Mouse (Mus musculus) regulatory T cell (primary cell): ENCODE results near the gene Spata20.

Experiments used
- in situ Hi-C: fragments of 300-600 bp; cut with MboI, MseI; formaldehyde crosslinking; loops from one replicate; pipeline ENCODE4 v1.15.1; 2025; ENCODE audit warnings: high pct_unique_total_duplicates

Spata20 gene

GRCm38 (mm10) chr11:94482738-94483137, 3.2 kb downstream of the Spata20 start:
- in situ Hi-C loops = no loop called here

- in situ Hi-C loops = no loop called here
These were observed 4.0 kb downstream of the Spata20 start for GRCm38 (mm10) chr11:94481963-94482362.

DNA sequence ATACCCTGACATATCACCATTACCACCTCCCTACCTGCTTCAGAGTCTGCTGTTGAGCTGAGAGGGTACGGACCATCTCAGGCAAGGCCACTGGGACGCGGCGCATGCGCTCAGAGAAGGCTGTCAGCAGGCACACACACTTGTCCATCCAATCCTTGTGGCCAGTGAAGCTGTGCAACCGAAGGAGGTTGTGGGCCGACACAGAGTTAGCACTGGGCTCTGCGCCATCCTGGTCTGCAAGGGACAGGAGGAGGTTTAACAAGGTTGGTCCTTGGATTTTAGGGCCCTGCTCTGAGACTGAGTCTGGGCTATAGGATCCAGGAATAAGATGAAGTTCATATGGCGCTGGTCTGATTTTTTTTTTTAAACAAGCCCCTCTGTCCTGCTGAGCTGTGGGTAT, 5.6 kb downstream of the Spata20 start:
- in situ Hi-C loops = no loop called here

DNA sequence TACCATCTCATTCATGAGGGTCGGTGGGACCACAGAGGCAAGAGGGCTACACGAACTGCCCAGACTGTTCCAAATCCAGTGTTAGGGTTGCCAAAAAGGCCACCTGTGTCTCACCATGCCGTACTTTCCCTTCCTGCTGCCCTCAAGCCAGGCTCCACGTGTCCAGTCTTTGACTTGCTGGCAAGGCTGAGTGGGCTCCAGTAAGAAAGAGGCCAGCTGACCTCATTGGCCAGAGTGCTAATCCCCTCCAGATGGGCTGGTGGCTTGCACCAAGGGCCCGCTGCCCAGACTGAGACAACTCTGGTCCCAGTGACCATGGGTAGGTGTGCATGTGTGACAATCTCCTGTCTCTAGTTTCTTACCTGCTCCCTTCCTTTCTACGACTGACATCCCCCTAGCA, 8.3 kb downstream of the Spata20 start:
- in situ Hi-C loops = loop anchor here (5.0 kb wide), 1 partner anchor 340 kb away; no protein-coding TSS in a partner anchor

DNA sequence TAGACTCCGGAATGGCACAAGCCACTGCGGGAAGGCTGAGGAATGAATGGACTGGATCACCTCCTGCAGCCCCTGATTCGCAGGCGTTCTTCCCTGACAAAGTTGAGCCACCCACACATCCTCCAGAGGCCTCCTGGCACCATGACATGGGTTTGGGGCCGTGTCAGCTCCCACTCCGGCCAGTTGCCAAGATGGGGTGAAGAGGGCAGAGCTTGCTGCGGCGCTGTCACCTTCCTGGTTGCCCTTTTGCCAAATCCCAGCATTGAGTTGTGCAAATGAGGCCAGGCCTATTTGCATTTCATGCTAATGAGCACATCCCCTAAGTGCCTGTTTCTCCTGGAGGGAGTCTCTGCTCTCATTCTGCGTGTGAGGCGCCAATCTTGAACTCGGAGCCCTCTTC, 10.3 kb downstream of the Spata20 start:
- in situ Hi-C loops = loop anchor here (5.0 kb wide), 1 partner anchor 338 kb away; no protein-coding TSS in a partner anchor

- in situ Hi-C loops = no loop called here
These were observed 11.5 kb downstream of the Spata20 start for GRCm38 (mm10) chr11:94474544-94474910.

GRCm38 (mm10) chr11:94473707-94474543, 12.1 kb downstream of the Spata20 start, which contains the start of gene Cacna1g:
Cacna1g (minus strand) TSS chr11:94474198.
- in situ Hi-C loops = no loop called here

DNA sequence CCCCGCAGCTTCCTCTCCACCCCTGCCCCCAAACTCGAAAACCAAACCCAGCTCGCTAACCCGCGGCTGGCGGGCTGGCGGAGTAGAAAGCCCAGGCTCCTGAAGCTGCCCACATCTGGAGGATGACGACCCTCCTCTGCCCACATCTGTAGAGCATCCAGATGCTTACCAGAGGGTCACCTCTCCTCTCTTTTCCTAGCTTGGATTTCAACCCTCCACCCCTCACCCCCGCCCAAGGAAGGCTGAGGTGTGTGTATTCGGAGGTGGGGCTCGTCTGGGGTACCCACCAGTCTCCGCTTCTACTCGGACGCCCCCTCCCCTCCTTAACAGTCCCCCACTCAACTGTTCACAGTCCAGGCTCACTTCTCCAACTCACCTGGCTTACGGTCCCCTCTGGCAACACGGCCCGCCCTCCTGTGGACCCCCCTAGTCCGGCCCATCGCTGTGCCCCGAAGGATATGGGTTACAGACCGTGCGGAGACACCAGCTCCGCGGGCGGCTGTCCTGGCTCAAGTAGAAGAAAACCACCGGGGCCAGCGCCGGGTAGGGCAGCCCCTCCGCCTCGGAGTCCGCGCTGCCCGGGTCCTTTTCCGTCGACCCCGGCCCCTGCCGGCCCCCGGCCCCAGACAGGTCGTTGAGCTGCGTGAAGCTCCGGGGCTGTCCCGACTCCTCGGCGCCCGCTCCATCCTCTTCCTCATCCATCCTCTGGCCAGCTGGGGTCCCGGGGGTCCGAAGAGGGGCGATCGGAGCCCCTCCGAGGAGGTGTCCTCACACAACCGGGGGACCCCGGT, 12.9 kb downstream of the Spata20 start:
- in situ Hi-C loops = no loop called here

DNA sequence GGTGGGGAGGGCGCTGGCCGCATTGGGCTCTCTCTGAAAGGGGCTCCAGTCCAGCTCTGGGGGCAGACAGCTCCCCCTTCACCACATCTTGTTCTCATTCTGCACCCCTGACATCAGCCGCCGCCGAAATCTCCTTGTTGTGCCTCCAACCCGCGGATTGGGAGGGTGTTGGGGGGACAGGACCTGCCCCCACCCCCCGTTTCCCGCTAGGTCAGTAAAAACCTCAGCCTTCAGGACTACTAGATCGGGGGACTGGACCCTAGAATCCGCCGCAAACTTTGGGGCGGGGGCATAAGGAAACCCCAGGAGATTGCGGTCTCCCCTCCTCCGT, 13.4 kb downstream of the Spata20 start:
- in situ Hi-C loops = no loop called here

DNA sequence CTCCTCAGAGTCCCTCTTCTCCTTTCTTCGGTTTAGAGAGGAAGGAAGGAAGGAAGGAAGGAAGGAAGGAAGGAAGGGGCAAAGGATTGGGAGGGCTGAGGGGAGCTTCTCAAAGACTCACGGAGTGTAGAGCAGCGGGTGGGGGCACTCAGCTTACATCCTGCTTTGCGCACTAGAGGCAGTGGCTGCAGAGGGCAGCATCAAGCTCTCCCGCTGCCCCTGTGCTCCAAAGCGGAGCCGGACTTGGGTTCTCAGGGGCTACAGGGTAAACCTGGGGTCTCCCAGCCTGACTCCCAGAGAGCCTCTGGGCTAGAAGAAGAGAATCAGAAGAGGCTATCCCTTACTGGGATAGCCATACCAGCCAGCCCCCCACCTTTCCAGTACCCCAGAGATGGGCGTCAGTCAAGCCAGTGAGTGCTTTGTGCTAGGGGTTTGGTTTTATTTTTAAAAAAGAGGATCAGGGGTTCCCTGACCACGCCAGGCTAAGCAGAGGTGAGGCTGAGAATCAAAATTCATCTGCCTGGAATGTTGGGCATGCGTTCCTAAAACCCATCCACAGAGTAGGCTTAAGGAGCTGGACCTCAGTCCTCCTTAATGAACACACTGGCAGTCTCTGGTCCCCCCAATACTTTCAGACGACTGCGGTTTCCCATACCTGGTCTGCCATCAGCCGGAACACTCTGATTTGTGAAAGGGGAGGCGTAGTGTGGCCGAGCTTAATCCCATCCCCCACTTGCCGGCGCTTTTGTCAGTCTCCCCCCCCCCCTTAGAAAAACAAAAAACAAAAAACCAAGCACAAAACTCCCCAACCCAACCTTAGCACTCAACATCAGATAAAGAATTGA, 14.0 kb downstream of the Spata20 start:
- in situ Hi-C loops = no loop called here

GRCm38 (mm10) chr11:94470391-94470790, 15.6 kb downstream of the Spata20 start:
- in situ Hi-C loops = no loop called here

- in situ Hi-C loops = no loop called here
These were observed 16.6 kb downstream of the Spata20 start for GRCm38 (mm10) chr11:94469136-94470064.

DNA sequence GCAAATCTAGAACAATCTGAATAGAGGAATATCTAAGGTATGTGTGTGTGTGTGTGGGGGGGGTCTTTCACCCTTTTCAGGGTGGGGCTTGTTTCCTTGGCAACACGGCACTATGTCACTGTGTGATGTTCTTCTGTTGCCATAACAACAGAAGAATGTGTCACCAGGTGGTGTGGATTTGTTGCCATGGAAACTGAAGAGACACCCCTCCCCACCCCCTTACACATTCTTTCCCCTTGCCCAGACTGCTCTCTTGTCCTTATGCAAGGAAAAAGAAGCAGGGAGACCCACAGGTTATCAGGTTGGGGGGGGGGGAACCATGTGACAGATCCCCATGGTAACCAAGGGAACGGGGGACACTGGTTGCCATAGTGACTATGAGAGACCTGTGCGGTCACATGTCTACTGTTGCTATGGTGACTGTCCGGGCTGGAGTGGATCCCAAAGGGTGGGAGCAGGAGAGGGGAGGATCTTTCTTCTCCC, 17.4 kb downstream of the Spata20 start:
- in situ Hi-C loops = no loop called here

GRCm38 (mm10) chr11:94466333-94466855, 19.6 kb downstream of the Spata20 start:
- in situ Hi-C loops = no loop called here

DNA sequence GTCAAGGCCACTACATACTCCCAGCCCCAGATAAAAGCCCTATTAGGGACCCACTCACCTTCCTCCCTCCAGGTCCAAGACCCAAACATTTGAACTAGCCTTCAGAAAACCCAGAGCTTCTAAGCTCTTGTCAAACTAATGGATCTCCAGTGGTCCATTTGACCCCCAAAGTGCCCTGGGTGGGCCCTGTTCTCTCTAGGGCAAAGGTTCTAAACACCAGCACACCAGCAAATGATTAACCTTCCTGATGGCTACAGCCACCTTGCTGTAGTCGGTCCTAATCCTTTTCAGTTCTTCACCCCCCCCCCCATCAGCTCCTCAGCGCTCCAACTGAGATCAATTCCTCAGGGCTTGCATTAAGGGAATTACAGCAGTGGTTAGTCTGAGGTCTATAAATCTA, 21.8 kb downstream of the Spata20 start:
- in situ Hi-C loops = no loop called here

- in situ Hi-C loops = no loop called here
These were observed 24.1 kb downstream of the Spata20 start for GRCm38 (mm10) chr11:94461856-94462255.

GRCm38 (mm10) chr11:94457001-94457400, 29.0 kb downstream of the Spata20 start:
- in situ Hi-C loops = no loop called here

GRCm38 (mm10) chr11:94456347-94456746, 29.6 kb downstream of the Spata20 start:
- in situ Hi-C loops = no loop called here

DNA sequence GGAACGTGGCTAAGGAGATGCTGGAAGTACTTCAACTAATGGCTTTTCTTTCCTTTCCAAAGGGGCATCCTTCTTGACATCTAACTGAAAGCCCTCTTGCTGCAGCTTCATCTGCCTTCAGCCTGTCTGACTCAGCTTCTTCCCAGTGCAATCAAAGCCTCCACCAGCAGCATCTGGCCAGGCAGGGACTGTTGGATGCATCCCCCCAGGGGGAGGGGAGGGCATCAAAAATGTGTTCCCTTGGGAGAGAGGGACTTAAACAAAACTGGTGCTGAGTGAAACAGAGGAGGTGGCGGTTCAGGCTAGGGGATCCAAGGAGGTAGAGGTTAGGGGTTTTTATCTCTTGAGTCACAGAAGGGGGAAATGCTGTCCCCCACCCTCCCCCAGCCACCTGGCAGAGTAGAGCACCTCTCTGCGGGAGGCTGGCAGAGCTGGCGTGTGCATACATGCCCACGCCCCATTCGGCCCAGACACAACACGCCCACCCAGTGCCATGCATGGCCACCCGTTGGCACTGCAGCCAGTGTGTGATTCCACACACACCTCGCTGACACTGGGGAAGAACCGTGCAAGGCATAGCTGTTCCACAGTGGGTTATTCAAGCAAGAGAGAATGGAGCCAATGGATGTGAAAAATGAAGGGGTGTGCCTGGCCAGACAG, 30.7 kb downstream of the Spata20 start:
- in situ Hi-C loops = no loop called here

DNA sequence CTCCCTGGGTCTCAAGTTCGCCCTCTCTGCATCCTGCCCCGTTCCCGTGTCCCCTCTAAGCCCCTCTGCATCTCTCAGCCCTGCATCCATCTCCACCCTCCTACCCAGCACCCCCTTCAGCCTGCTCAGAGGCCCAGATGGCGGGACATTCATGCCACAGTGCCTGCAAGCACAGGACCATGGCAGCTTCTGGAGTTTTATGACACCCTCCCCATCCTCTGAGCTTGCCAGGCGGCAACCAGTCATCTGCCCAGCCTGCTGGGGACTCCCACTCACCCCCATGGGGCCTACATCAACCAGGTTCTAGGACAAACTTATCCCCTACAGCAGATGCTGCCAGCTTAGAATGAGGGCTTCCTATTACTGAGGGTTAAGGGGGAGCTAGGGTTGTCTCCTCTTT, 31.2 kb downstream of the Spata20 start:
- in situ Hi-C loops = no loop called here
